Mouse (Mus musculus): Measurements from ENCODE around the gene Gnb4. TPM values are rescaled to one million over a fixed set of nuclear protein-coding genes. Genes with fewer than 3 reads are reported as not detected.

Gene Gnb4
- total RNA-seq, 2 experiments from 2014 or later: 12.1 to 13.5 TPM

Other genes with a start within 250 kb of the Gnb4 start
- 10 to 100 TPM; 38.0 to 40.7 TPM for gene Pik3ca, start 218.9 kb downstream of the Gnb4 start, total RNA-seq (2021)
- gene Kcnmb3, start 124.4 kb downstream of the Gnb4 start, total RNA-seq (2021): not detected
- gene Zfp639, start 106.3 kb downstream of the Gnb4 start, total RNA-seq (2021): 10 to 100 TPM; 24.7 to 26.6 TPM
- gene Mfn1, start 87.1 kb downstream of the Gnb4 start, total RNA-seq (2021): 100 to 1,000 TPM; 413 to 428 TPM
- gene Actl6a, start 89.7 kb upstream of the Gnb4 start, total RNA-seq (2021): 10 to 100 TPM; 20.8 to 24.0 TPM
- gene Ndufb5, start 120.4 kb upstream of the Gnb4 start, total RNA-seq (2021): 100 to 1,000 TPM; 913 to 962 TPM
- 10 to 100 TPM; 38.5 to 44.9 TPM for gene Mrpl47, start 121.0 kb upstream of the Gnb4 start, total RNA-seq (2021)
- 100 to 1,000 TPM; 201 to 209 TPM for gene Usp13, start 201.0 kb upstream of the Gnb4 start, total RNA-seq (2021)

Measured in heart, adult 18-20 months (tissue).